Mouse (Mus musculus) lung, adult 2 months (tissue): ENCODE measurements around the gene Sec14l4. TPM values are rescaled to one million over a fixed set of nuclear protein-coding genes. Genes with fewer than 3 reads are reported as not detected.

Experiments
- DNase-seq: peaks from one replicate; pipeline ENCODE4 v3.0.0; 2022
- H3K4me1 ChIP-seq: fragments of 200-500 bp; 2 replicates; pipeline ENCODE4 v1.6.1; 2011; ENCODE audit warnings: low read length; ENCODE audit not compliant: control insufficient read depth, insufficient read depth
- H3K4me3 ChIP-seq: fragments of 200-500 bp; replicated peaks from 2 replicates; pipeline ENCODE3; 2011; ENCODE audit warnings: low read depth, mild to moderate bottlenecking, control low read depth, low read length; ENCODE audit errors: extremely low read depth
- CTCF ChIP-seq: fragments of 200-500 bp; IDR thresholded peaks from 2 replicates; pipeline ENCODE4 v1.5.1; 2011; ENCODE audit warnings: mild to moderate bottlenecking, low read length, control low read depth; ENCODE audit not compliant: insufficient read depth
- POLR2A ChIP-seq: fragments of 200-500 bp; IDR thresholded peaks from 2 replicates; pipeline ENCODE4 v1.6.1; 2011; ENCODE audit warnings: low read depth, mild to moderate bottlenecking, control low read depth, low read length, borderline replicate concordance; ENCODE audit errors: extremely low read depth
- WGBS: fragments of 180-500 bp; shearing (Covaris S2); methylation state at CpG from one replicate; pipeline ENCODE4 v1.1.7; 2018; 5-methylcytosine and 5-hydroxymethylcytosine counted together
- polyA plus RNA-seq: library from polyadenylated mRNA; depleted of rRNA; stranded (reverse); fragments of >200 nt; gene quantifications from 2 replicates; pipeline ENCODE4 v1.2.3, GENCODE M21; 2012; rRNA removed

The Sec14l4 gene
- polyA plus RNA-seq: 41.0 and 56.3 TPM in 2 replicates

DNA sequence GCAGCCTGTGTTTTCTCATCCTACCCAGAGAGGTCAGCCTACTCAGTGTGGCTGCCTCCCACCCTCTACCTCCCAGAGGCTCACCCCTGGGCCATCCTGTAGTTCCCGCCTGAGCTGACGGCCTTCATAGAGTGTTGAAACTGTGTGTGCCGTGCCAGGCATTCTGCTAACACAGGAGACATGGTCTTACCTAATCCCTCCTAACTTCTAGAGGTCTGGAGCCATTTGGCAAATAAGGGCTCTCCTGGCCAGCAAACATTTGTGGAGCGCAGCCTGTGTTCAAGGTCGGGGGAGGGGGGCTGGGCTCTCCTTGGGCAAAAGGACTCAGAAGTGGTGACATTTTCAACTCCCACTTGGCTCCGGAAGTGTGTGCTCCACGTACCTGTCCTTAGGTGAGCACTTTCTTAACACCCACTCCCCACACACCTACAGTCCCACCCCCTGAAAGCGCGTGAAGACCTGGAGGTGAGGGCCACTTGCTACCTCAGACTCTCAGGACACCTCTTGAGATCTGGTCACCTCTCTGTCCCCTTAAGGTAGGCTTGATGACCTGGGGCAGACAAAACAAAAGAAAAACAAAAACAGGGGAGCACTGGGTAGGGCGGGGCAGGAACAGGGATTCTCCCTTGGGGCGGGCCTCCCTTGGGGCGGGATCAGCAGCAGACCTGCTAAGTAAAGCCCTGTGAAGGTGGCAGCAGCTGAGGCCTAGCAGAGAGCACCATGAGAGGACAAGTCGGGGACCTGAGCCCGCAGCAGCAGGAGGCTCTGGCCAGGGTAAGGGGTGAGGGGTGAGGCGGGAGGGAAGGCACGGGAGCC lies at the start of gene Sec14l4:
Gene Sec14l4, plus strand, starts transcription at position 337 of the 816 bp plus-strand sequence.
- peak within 1 kb of the TSS; percentile 69 for H3K4me3 ChIP-seq
- 26% methylated on average over 16 of the region's 16 CpGs for WGBS
- H3K4me1 ChIP-seq: no peaks in the 10 kb centered on the region
- peak; percentile 65 for DNase-seq
- TF ChIP-seq POLR2A: peak; percentile 34; the same call in 1 of the 2 replicates
- no peak for TF ChIP-seq CTCF

DNA sequence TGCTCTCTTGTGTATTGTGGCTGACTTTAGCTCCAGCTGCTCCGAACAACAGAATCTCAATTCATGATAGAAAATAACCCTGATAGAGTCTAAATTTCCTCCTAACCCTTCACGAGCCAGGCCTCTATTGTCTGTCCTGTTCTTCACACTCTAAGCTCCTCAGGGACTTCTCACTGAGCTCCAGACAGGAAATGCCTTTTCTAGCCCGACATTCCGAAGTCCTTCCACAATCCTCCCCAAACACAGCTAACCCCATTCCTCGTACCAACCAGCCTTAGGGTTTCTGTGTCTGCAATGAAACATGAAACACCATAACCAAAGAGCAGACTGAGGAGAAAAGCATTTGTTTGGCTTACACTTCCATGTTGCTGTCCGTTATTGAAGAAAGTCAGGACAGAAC lies 49.7 kb upstream of the Sec14l4 start:
- WGBS: 46% methylated on average over 6 of the region's 6 CpGs
- Histone ChIP-seq H3K4me3 (no peak overlapping the region), H3K4me1 (no peaks in the 10 kb centered on the region)
- no peak for DNase-seq
- TF ChIP-seq POLR2A (no peak), CTCF (no peak)

DNA sequence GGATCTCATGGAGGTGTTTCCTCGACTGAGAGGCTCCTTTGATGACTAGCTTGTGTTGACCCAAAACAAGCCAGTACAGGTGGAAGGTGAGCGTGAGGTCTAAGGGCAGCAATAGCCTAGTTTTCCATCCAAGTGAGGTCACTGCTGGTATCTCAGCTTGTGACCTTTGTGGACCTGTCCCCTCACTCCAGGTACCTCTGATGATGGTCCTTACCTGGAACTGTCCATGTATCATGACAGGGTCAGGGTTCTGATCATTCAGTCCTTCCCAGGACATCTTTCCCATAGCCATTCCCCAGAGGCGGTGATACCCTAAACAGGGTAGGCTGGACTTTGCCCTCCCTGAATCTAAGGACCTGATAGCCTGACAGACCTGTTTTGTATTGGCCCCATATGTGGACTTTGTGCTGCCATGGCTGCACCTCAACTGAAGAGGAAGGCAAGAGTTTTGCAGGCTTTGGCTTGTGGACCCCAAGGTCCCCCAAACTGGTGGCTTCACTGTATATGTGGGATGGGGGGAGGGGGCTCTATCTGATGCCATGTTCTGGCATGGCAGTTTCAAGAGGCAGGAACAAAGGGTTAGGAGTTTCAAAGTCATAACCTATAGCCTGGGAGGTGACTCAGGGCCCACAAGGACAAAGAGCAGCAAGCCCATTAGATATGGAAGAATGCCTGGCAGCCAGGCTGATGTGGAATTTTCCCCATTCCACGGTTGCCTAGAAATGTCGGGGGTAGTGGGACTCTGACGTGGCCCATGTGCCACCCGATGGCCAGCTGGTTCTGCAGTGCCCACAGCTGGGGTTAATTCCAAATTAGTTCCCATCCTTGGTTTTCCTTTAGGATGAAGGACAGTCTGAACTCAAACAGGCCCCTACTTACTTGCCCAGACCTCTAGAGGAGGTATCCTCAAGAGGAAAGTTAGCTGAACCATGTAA lies 48.7 kb upstream of the Sec14l4 start:
- 69% methylated on average over 7 of the region's 7 CpGs for WGBS
- Histone ChIP-seq H3K4me3 (no peak overlapping the region), H3K4me1 (no peaks in the 10 kb centered on the region)
- TF ChIP-seq CTCF (no peak), POLR2A (no peak)
- no peak for DNase-seq

DNA sequence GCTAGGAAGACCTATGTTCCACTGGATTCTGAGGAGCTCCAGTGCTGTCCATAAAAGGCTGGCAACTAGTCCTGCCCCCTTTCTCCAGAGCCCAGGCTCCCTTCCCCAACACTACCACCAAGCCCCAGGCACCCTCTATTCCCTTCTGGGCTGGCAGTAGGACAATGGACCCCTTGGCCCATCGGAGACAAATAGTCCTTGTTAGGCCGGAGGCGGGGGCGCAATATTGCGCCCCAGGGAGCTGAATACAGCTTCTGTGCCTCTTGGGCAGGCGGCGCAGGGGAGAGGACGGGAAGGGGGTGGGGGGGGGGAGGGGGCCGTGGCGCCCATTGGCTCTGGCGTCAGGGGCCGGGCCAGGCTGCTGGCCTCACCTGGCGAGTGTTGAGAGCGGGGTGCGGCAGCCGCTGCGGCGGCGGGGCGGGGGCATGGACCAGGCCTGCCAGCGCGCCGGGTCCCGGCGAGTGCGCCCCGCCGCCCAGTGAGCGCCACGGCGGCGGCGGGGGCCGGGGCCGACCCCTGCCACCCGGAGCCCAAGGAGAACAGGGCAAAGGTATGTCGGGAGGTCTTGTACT lies 47.9 kb upstream of the Sec14l4 start, which contains the start of gene Gal3st1:
Gene Gal3st1, plus strand, starts transcription at position 346 of the 572 bp plus-strand sequence.
- no peaks in the 10 kb centered on the region for H3K4me1 ChIP-seq
- DNase-seq: peak; percentile 26
- peak within 1 kb of the TSS; percentile 71 for H3K4me3 ChIP-seq
- under 1% methylated on average over 37 of the region's 37 CpGs for WGBS
- no peak for TF ChIP-seq CTCF
- no peak for TF ChIP-seq POLR2A

DNA sequence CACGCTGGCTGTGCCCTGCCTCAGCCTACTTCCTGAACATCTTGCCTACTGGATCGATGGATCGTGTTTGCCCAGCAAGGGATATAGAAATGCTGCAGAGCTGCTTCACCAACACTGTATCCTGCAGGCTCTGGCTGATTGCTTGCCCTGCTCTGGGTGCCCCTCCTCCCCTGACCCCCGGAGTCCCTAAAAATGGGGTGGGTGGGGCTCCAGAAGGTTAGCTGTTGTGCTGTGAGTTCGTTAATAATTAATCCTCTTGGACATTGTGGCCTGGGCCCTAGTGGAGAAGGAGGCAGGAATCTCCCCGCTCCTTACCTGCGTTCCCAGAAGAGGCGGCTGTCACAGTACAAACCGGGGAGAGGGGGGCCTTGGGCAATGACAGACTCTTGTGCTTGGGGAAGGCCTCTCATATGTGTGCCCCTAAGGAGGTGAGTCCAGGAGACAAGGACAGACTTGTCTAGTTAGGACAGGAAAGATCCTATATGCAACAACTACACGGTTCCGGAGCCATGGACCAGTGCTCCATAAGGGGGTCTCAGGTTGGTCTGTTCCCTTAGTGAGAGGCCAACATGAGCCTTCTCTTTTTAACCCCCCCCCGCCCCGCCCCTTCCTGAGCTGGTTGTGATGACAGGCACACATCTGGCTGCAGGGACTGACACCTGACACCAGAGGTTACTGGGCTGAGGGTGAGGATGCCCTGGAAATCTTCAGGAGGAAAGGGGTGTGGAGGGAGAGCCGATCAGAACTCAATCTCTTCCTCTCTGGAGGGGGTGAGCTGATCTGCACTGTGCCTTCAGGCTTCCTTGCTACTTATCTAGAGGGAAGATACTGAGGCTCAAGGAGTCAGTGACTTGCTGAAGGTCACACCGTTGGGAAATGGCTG lies 47.2 kb upstream of the Sec14l4 start:
- Histone ChIP-seq H3K4me3 (peak overlapping the region; percentile 71), H3K4me1 (no peaks in the 10 kb centered on the region)
- TF ChIP-seq POLR2A (no peak), CTCF (no peak)
- DNase-seq: peak; percentile 46
- 9% methylated on average over 15 of the region's 15 CpGs for WGBS

DNA sequence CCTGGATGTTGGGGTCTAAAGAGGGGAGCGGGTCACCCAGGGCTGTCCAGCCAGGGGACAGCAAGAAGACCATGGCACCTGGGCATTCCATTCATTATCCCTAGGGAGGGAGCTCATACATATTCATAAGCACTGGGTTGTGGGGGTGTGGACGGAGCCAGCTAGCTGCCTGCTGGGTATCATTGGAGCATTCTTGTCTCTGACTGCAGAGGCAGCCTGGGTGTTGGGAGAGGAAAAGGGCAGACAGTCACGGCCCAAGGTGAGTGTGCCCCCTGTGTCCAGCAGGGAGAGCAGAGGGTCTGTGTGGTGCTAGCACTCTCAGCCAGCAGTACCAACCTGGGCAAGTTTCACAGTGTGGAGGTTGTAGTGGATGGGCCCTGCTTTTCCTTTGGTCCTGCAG lies 41.5 kb upstream of the Sec14l4 start:
- Histone ChIP-seq H3K4me3 (no peak overlapping the region), H3K4me1 (no peaks in the 10 kb centered on the region)
- 67% methylated on average over 3 of the region's 3 CpGs for WGBS
- TF ChIP-seq CTCF: no peak
- TF ChIP-seq POLR2A: no peak
- no peak for DNase-seq

GRCm38 (mm10) chr11:3993132-3993531 lies 38.1 kb upstream of the Sec14l4 start:
- TF ChIP-seq CTCF: no peak
- TF ChIP-seq POLR2A: no peak
- Histone ChIP-seq H3K4me1 (no peaks in the 10 kb centered on the region), H3K4me3 (no peak overlapping the region)
- DNase-seq: no peak
- 66% methylated on average over 6 of the region's 6 CpGs for whole genome bisulfite sequencing

GRCm38 (mm10) chr11:3993914-3994313 lies 37.3 kb upstream of the Sec14l4 start:
- TF ChIP-seq POLR2A (no peak), CTCF (no peak)
- H3K4me3 ChIP-seq: no peak overlapping the region
- DNase-seq: no peak
- H3K4me1 ChIP-seq: no peaks in the 10 kb centered on the region; the same call in 1 of the 2 replicates
- 82% methylated on average over 6 of the region's 6 CpGs for whole genome bisulfite sequencing
